Mouse (Mus musculus) megakaryocyte, adult 5-6 weeks (primary cell): ENCODE measurements around the gene Nlrc4. TPM values are rescaled to one million over a fixed set of nuclear protein-coding genes. Genes with fewer than 3 reads are reported as not detected.

Source experiments
- ATAC-seq: 2 replicates; pipeline ENCODE4 v1.8.0; 2016; ENCODE audit warnings: mild to moderate bottlenecking, inconsistent platforms; ENCODE audit not compliant: poor library complexity, severe bottlenecking
- total RNA-seq, 2 experiments: library from RNA; stranded (forward) in 1 of 2; stranded (reverse) in 1 of 2; fragments of 153-499, 151-499 nt in 1 of 2; fragments of 221-1000, 200-1000 nt in 1 of 2; gene quantifications; 2 replicates each; pipeline versions ENCODE4 v1.2.3 to v1.2.4; 2015 to 2017

The Nlrc4 gene
- total RNA-seq, 2 experiments from 2014 or later = 9.3 to 12.1 TPM

- ATAC-seq = 0 out of 2 replicates have a peak, but pooled peaks have one; percentile 30
These were observed 27.5 kb downstream of the Nlrc4 start for GRCm38 (mm10) chr17:74431481-74431880.

GRCm38 (mm10) chr17:74430074-74430473, 28.9 kb downstream of the Nlrc4 start:
- no peak for ATAC-seq

- no peak for ATAC-seq
These were observed 34.4 kb downstream of the Nlrc4 start for GRCm38 (mm10) chr17:74424401-74425005.

GRCm38 (mm10) chr17:74420656-74421055, 38.3 kb downstream of the Nlrc4 start:
- no peak for ATAC-seq

GRCm38 (mm10) chr17:74418171-74418570, 40.8 kb downstream of the Nlrc4 start:
- ATAC-seq = no peak

GRCm38 (mm10) chr17:74416841-74417360, 42.0 kb downstream of the Nlrc4 start:
- ATAC-seq = no peak

GRCm38 (mm10) chr17:74414671-74415070, 44.3 kb downstream of the Nlrc4 start:
- peak; percentile 67 for ATAC-seq

GRCm38 (mm10) chr17:74413324-74413723, 45.6 kb downstream of the Nlrc4 start:
- ATAC-seq = no peak

- ATAC-seq = no peak
These were observed 49.2 kb downstream of the Nlrc4 start for GRCm38 (mm10) chr17:74409722-74410121.

GRCm38 (mm10) chr17:74406487-74406886, 52.5 kb downstream of the Nlrc4 start:
- no peak for ATAC-seq

- no peak for ATAC-seq
These were observed 56.3 kb downstream of the Nlrc4 start for GRCm38 (mm10) chr17:74402486-74403222.

- ATAC-seq = no peak
These were observed 61.8 kb downstream of the Nlrc4 start for GRCm38 (mm10) chr17:74397173-74397572.

GRCm38 (mm10) chr17:74396766-74397165, 62.2 kb downstream of the Nlrc4 start:
- ATAC-seq = no peak

- ATAC-seq = peak; percentile 99
These were observed 63.4 kb downstream of the Nlrc4 start, which contains the start of gene Slc30a6 for GRCm38 (mm10) chr17:74395383-74396065. Gene Slc30a6, plus strand, starts transcription at chr17:74395608.

- ATAC-seq = peak; percentile 25
These were observed 64.1 kb downstream of the Nlrc4 start for GRCm38 (mm10) chr17:74394855-74395254.

GRCm38 (mm10) chr17:74394381-74394780, 64.6 kb downstream of the Nlrc4 start:
- ATAC-seq = 0 out of 2 replicates have a peak, but pooled peaks have one; percentile 4

- no peak for ATAC-seq
These were observed 69.1 kb downstream of the Nlrc4 start for GRCm38 (mm10) chr17:74389847-74390246.

GRCm38 (mm10) chr17:74386657-74387056, 72.3 kb downstream of the Nlrc4 start:
- ATAC-seq = no peak

GRCm38 (mm10) chr17:74376916-74377315, 82.0 kb downstream of the Nlrc4 start:
- no peak for ATAC-seq
